Mouse (Mus musculus) kidney, embryonic 16.5 days (tissue): ENCODE results near the gene Rpl36a. TPM values are rescaled to one million over a fixed set of nuclear protein-coding genes. Genes with fewer than 3 reads are reported as not detected.

ENCODE experiments used
- ATAC-seq: fragments of 200-750 bp; cut with Nextera tagmentation; 2 replicates; pipeline ENCODE4 v1.8.0; 2017; ENCODE audit warnings: moderate TSS enrichment; ENCODE audit not compliant: low FRiP score, low TSS enrichment
- H3K27ac ChIP-seq: fragments of 300-500 bp; sonication (generic); 2 replicates; pipeline ENCODE4 v1.5.1; 2014; ENCODE audit warnings: low read length
- H3K27me3 ChIP-seq: fragments of 300-500 bp; sonication (generic); 2 replicates; pipeline ENCODE4 v1.6.1; 2014; ENCODE audit warnings: low read length, control low read depth, mixed read lengths; ENCODE audit not compliant: insufficient read depth
- H3K36me3 ChIP-seq: fragments of 300-500 bp; sonication (generic); 2 replicates; pipeline ENCODE4 v1.6.1; 2014; ENCODE audit warnings: low read length, control low read depth, mixed read lengths; ENCODE audit not compliant: insufficient read depth
- H3K4me1 ChIP-seq: fragments of 300-500 bp; sonication (generic); 2 replicates; pipeline ENCODE4 v1.6.1; 2014; ENCODE audit warnings: low read length, control low read depth, mixed read lengths; ENCODE audit not compliant: insufficient read depth
- H3K4me2 ChIP-seq: fragments of 300-500 bp; sonication (generic); replicated peaks from 2 replicates; pipeline ENCODE4 v1.6.1; 2014; ENCODE audit warnings: low read depth, low read length
- H3K4me3 ChIP-seq: fragments of 300-500 bp; sonication (generic); 2 replicates; pipeline ENCODE4 v1.5.1; 2014; ENCODE audit warnings: mild to moderate bottlenecking, low read length
- H3K9ac ChIP-seq: fragments of 300-500 bp; sonication (generic); replicated peaks from 2 replicates; pipeline ENCODE4 v1.6.1; 2014; ENCODE audit warnings: low read length
- H3K9me3 ChIP-seq: fragments of 300-500 bp; sonication (generic); 2 replicates; pipeline ENCODE4 v1.6.1; 2016; ENCODE audit warnings: low read length, control low read depth
- WGBS: fragments of 180-500 bp; shearing (Covaris S2); extraction: QIAGEN DNeasy Blood & Tissue Kit; methylation state at CpG from one replicate; pipeline ENCODE4 v1.1.7; 2014; 5-methylcytosine and 5-hydroxymethylcytosine counted together
- polyA plus RNA-seq: library from polyadenylated mRNA; unstranded; fragments of >200 nt; fragmentation: Nextera tagmentation; extraction: Ambion mirVana; gene quantifications from 2 replicates; pipeline ENCODE4 v1.2.1, GENCODE M21; 2015

The Rpl36a gene
- polyA plus RNA-seq, 1 experiment from 2014 or later: 332 TPM

DNA sequence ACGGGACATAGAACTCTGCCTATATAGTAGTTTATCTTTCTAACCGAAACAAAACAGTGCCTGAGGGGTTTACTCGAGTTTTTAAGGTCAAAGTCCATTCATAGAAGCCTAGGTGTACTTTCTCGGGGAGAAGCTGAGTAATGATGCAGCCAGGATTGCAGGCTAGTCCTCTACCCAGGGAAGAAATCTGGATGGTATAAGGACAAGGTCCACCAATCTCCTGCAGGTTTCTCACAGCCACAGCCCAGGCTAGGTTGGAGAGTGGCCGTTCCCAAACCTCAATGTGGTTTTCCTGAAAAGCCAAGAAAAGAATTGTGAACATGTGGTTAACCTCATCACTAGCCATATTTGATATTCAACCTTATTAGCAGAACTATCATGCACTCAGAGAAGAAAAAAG is 4.4 kb downstream of the Rpl36a start:
- no peak overlapping the region for H3K4me2 ChIP-seq
- no peak for ATAC-seq
- 0 out of 2 replicates have a peak, but pooled peaks cover 4% of the 10 kb centered on the region for H3K36me3 ChIP-seq
- WGBS: 57% methylated on average over 5 of the region's 5 CpGs
- no peak overlapping the region for H3K9ac ChIP-seq
- H3K4me1 ChIP-seq: no peaks in the 10 kb centered on the region
- H3K27ac ChIP-seq: no peak overlapping the region
- no peaks in the 10 kb centered on the region for H3K9me3 ChIP-seq
- no peaks in the 10 kb centered on the region; the same call in 1 of the 2 replicates for H3K27me3 ChIP-seq
- H3K4me3 ChIP-seq: no peak overlapping the region

DNA sequence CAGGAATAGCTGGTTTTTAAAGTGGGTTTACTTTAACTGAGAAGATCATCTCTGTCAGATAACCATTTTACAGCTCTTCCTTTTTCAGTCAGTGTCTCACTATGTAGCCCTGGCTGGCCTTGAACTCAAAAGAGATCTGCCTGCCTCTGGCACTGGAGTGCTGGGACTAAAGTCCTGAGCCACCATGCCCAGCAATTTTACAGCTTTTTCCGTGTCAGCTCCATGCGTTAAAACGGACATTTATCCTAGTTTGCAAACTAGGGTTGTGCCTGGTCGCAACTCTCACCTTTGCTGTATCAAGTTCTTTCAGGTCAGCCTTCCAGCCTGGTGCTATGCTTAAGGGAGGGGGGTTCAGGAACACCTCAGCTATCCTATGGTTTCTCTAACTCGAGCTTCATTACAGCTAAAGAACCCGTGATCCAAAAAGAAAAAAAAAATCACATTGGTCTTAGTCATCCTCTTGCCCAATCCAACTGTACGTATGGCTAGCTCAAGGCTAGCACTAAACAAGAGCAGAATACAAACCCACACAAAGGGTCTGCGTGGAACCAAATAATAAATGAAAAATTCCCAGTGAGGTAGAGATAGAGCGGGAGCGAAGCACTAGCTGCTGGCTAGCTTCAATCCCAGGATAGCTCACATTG is 14.6 kb downstream of the Rpl36a start:
- H3K27ac ChIP-seq: peak overlapping the region; percentile 68
- H3K36me3 ChIP-seq: no peaks in the 10 kb centered on the region
- no peaks in the 10 kb centered on the region; the same call in 1 of the 2 replicates for H3K27me3 ChIP-seq
- no peaks in the 10 kb centered on the region for H3K9me3 ChIP-seq
- peak overlapping the region; percentile 64 for H3K4me2 ChIP-seq
- H3K4me3 ChIP-seq: peak overlapping the region; percentile 65
- 29% methylated on average over 10 of the region's 10 CpGs for WGBS
- peak; percentile 2; the same call in 1 of the 2 replicates for ATAC-seq
- H3K9ac ChIP-seq: peak overlapping the region; percentile 65
- H3K4me1 ChIP-seq: no peaks in the 10 kb centered on the region

DNA sequence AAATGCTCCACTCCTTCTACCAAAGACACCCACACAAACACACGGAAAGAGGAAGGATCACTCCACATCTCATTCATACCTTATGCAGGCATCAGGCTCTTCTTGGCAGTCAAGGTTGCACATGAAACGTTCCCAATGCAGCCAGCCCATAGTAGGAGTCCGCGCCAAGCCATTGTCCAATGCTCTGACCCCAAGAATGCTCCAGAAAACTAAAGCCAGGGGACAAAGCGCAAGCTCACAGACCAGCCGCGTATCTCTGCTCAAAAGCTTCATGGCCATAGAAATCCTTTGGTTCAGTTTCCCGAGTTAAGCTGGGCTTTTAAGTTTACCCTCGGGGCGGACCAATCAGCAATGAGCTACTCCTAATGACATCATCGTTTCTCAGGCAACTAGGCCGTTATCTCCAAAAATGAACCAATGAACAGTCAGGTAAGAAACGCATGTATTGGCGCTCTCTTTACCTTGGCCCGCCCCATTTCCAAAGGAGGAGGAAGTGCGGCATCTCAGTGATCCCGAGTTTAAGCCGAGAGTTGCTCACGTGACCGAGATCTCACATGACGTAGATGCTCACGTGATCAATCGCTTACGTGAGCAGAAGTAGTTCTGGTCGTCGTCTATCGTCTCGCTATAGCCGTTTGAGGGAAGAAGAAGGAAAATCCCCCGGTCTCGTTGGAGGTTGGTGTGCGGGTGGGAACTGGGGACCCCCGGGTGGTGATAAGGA is 15.4 kb downstream of the Rpl36a start, which contains the start of the genes Gla and Hnrnph2:
Gla (minus strand) TSS at position 467 of the 721 bp plus-strand sequence.
Hnrnph2 (plus strand) TSS at position 521 of the 721 bp plus-strand sequence.
- peak within 1 kb of the TSS; percentile 92 for H3K27ac ChIP-seq
- ATAC-seq: peak; percentile 98
- peak within 1 kb of the TSS; percentile 64 for H3K4me2 ChIP-seq
- no peaks in the 10 kb centered on the region for H3K4me1 ChIP-seq
- no peaks in the 10 kb centered on the region for H3K9me3 ChIP-seq
- H3K9ac ChIP-seq: peak within 1 kb of the TSS; percentile 74
- H3K36me3 ChIP-seq: no peaks in the 10 kb centered on the region
- WGBS: 25% methylated on average over 33 of the region's 33 CpGs
- peak within 1 kb of the TSS; percentile 65 for H3K4me3 ChIP-seq
- H3K27me3 ChIP-seq: no peaks in the 10 kb centered on the region; the same call in 1 of the 2 replicates

DNA sequence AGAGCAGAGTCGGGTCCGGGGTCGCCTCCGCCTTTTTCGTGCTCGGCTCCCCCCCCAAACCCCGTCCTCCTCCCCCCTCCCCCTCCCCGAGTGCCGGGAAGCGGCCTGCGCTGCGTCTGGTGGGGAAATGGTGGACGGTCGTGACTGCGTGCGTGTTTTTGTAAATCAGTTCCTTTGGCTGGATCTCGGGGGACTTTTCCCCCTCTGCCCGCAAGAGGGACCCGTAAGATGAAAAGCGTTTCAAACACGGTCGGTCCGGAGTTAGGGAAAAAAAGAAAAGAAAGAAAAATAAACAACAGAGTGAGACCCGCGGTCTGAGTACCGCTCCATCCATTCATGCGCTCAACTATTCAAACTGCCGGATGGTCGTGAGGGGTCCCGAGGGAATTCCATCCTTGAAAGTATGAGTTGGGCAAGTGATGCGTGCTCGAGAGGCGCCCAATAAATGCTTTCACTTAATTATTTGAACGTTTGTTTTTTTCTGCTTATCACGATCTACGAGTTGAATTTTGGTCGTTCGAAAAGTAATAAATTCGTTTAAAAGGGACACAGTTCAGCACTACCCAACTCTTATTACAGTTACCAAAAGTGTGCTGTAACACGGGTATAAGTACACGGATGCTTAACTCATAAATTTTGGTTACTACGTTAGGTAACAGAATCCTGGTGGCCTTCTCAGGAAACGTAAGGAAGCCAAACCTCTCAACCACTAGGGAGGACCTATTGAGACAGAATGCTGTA is 16.1 kb downstream of the Rpl36a start:
- Histone ChIP-seq H3K27me3 (no peaks in the 10 kb centered on the region; the same call in 1 of the 2 replicates), H3K9me3 (no peaks in the 10 kb centered on the region)
- WGBS: 17% methylated on average over 40 of the region's 43 CpGs

DNA sequence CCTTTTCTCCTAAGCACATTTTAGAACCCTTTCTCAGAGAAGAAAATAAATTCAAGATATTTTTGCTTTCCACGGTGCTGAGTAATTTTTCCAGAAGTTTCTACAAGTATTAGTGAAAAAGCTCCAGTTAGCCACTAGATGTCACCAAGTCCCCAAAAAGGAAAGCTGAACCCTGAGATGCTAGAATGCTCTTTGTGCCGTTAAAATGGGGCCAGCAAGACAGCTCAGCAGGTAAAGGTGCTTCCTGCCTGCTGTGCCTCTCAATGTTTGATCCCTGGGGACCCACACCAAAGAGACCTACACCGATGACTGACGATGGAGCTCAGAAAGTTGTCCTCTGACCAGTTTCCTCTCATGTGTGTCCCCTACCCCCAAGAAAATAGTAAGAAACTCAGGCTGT is 24.0 kb downstream of the Rpl36a start:
- Histone ChIP-seq H3K9me3 (no peaks in the 10 kb centered on the region), H3K4me1 (0 out of 2 replicates have a peak, but pooled peaks cover 4% of the 10 kb centered on the region), H3K9ac (no peak overlapping the region), H3K4me3 (no peak overlapping the region), H3K27me3 (no peaks in the 10 kb centered on the region; the same call in 1 of the 2 replicates), H3K4me2 (no peak overlapping the region), H3K36me3 (peaks cover 3% of the 10 kb centered on the region; the same call in 1 of the 2 replicates), H3K27ac (no peak overlapping the region)
- WGBS: 36% methylated on average over 4 of the region's 4 CpGs
- no peak for ATAC-seq

More for the DNA sequence above, 16.1 kb downstream of the Rpl36a start:
- peak overlapping the region; percentile 74 for H3K9ac ChIP-seq
- peak overlapping the region; percentile 92 for H3K27ac ChIP-seq
- H3K4me3 ChIP-seq: peak overlapping the region; percentile 65
- H3K4me2 ChIP-seq: peak overlapping the region; percentile 57
- H3K36me3 ChIP-seq: no peaks in the 10 kb centered on the region
- peak; percentile 59 for ATAC-seq
- H3K4me1 ChIP-seq: no peaks in the 10 kb centered on the region

DNA sequence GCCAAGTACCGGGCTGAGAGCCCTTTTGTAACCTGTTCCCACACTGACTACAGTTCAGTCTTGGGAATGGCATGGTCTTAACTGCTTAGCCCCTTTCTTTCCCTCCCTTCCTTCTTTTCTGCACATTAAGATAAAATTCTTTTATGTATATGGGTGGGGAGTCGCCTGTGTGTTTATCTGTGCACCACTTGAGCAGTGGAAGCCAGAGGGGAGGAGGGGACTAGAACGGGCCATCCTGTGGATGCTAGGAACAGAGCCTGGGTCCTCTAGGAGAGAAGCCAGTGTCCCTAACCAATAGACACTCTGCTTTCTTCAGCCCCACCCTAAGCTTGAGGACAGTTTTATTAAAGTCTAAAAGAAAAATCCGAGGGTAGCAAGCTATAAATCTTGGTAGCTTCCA is 25.5 kb downstream of the Rpl36a start:
- Histone ChIP-seq H3K27me3 (no peaks in the 10 kb centered on the region; the same call in 1 of the 2 replicates), H3K9ac (no peak overlapping the region), H3K36me3 (peaks cover 3% of the 10 kb centered on the region; the same call in 1 of the 2 replicates), H3K4me3 (no peak overlapping the region), H3K27ac (no peak overlapping the region), H3K4me1 (0 out of 2 replicates have a peak, but pooled peaks cover 4% of the 10 kb centered on the region), H3K9me3 (no peaks in the 10 kb centered on the region), H3K4me2 (no peak overlapping the region)
- no peak for ATAC-seq
- WGBS: 61% methylated on average over 4 of the region's 4 CpGs

DNA sequence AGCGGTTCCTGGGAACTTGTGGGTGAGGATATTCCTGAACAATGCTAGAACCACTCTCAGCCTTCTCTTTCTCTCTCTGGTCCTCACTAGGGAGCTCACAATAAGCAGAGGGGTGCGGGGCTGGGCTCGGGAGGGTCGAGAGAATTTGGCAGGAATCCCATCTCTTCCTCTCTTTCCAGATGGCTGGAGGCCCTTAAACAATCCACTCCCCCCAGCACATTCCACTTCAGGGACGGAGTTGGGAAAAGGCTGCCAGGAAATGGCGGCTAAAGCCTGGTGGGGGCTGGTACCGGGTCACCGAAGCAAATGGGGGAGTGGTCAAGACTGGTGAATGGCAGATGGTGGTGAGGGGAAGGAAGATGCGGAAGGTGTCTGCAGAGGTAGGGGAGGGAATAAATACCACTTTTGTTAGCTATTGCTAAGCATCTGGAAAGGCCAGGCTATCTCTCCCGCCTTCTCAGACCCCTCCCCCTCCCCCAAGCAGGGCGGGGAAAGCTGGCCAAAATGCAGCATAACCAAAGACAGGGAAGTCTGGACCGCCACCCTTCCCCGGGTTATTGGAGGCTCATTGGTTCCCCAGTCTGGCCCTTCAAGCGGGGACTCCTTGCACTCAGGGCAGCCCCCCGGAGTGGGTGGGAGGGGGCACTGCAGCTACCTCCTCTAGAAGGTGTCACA is 27.0 kb downstream of the Rpl36a start:
- 16% methylated on average over 14 of the region's 15 CpGs for WGBS
- peak; percentile 94 for ATAC-seq

DNA sequence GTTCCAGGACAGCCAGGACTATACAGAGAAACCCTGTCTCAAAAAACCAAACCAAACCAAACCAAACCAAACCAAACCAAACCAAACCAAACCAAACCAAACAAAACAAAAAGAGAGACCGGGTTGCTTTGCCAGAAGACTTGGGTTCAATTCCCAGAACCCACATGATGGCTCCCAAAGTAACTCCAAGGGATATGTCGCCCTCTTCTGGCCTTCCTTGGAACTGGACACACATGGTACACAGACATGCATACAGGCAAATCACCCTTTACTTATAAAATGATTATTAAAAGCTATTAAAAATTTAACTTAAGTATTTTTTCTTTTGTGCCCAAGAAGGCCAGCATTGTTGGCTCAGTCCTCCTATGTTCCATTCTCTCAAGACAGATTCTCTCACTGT is 28.9 kb downstream of the Rpl36a start:
- no peaks in the 10 kb centered on the region for H3K9me3 ChIP-seq
- no peaks in the 10 kb centered on the region; the same call in 1 of the 2 replicates for H3K27me3 ChIP-seq
- no peak overlapping the region for H3K27ac ChIP-seq
- H3K9ac ChIP-seq: no peak overlapping the region
- ATAC-seq: no peak
- no peak overlapping the region for H3K4me3 ChIP-seq
- H3K4me1 ChIP-seq: 0 out of 2 replicates have a peak, but pooled peaks cover 4% of the 10 kb centered on the region
- H3K36me3 ChIP-seq: no peaks in the 10 kb centered on the region
- no peak overlapping the region for H3K4me2 ChIP-seq
- WGBS: 77% methylated on average over 2 of the region's 2 CpGs

More for the DNA sequence above, 27.0 kb downstream of the Rpl36a start:
- peak overlapping the region; percentile 27 for H3K4me3 ChIP-seq
- H3K27me3 ChIP-seq: no peaks in the 10 kb centered on the region; the same call in 1 of the 2 replicates
- H3K27ac ChIP-seq: peak overlapping the region; percentile 92
- H3K4me2 ChIP-seq: peak overlapping the region; percentile 51
- no peaks in the 10 kb centered on the region for H3K9me3 ChIP-seq
- H3K36me3 ChIP-seq: peaks cover under 1% of the 10 kb centered on the region; the same call in 1 of the 2 replicates
- peak overlapping the region; percentile 55 for H3K9ac ChIP-seq
- 0 out of 2 replicates have a peak, but pooled peaks cover 4% of the 10 kb centered on the region for H3K4me1 ChIP-seq

DNA sequence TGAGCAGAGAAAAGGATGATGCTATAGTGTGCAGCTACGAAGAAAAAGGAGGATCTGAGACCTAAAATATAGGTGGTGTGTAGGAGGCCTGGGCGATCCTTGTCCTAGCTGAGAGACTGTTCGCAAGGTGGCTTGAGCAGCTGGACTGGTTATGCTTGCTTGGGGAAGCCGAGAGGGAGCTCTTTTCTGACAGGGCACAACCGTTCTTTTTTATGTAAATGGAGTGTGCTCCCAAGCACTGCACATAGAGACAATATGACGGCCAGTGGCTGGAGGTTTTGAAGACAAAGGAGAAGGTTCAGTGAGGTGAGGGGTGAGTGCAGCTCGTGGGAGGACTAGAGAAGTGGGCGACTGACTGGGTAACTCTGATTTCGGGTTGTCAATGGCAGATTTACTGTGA is 34.2 kb downstream of the Rpl36a start:
- no peak overlapping the region for H3K9ac ChIP-seq
- 47% methylated on average over 9 of the region's 9 CpGs for WGBS
- no peak overlapping the region for H3K27ac ChIP-seq
- H3K4me3 ChIP-seq: no peak overlapping the region
- H3K36me3 ChIP-seq: no peaks in the 10 kb centered on the region
- peaks cover 7% of the 10 kb centered on the region; the same call in 1 of the 2 replicates for H3K27me3 ChIP-seq
- no peak overlapping the region for H3K4me2 ChIP-seq
- no peak for ATAC-seq
- H3K9me3 ChIP-seq: no peaks in the 10 kb centered on the region
- no peaks in the 10 kb centered on the region for H3K4me1 ChIP-seq
